Mouse (Mus musculus) heart, adult 2 months (tissue): ENCODE measurements at regions not wholly inside any gene's neighbourhood (a gene's known extent, or its start where the extent isn't known, plus 50 kb on each side); places are given as distances from the start of the nearest gene placed in this dataset.

ENCODE experiments used
- CTCF ChIP-seq: fragments of 200-600 bp; IDR thresholded peaks from 2 replicates; pipeline ENCODE4 v1.8.1; 2022; ENCODE audit warnings: antibody characterized with exemption, mild to moderate bottlenecking, moderate library complexity
- EP300 ChIP-seq: fragments of 200-500 bp; IDR thresholded peaks from 2 replicates; pipeline ENCODE4 v1.6.1; 2011; ENCODE audit warnings: low read depth, low read length, control low read depth; ENCODE audit not compliant: insufficient read depth
- POLR2A ChIP-seq: fragments of 200-500 bp; IDR thresholded peaks from 2 replicates; pipeline ENCODE4 v1.6.1; 2011; ENCODE audit warnings: mild to moderate bottlenecking, low read depth, low read length, control low read depth; ENCODE audit not compliant: insufficient read depth

- TF ChIP-seq CTCF (no peak), POLR2A (no peak), EP300 (no peak)
Measured at GRCm38 (mm10) chr8:26356801-26357200, 237.5 kb downstream of the Gm45692 start.
